ENCODE assay signal across 22 mouse cellular contexts in genomic region chr17:51362801-51363200, GRCm38 (mm10).
DNase-seq lines count a peak whose midpoint lies in the region; ATAC-seq and TF ChIP-seq lines count a peak whose summit lies in the region.
"Had no signal": no experiment of that assay in that cellular context is flagged by ENCODE, and none has a peak within 500 bp of the region (broad histone marks: within the 10 kb centered on the region; RNA-seq: fewer than 3 reads in every experiment).

No protein-coding gene starts in this region.

- H3K4me3 ChIP-seq in forebrain, embryonic 15.5 days: no peak overlapping the region
- H3K4me3 ChIP-seq in forebrain, embryonic 14.5 days (ENCODE audit: low read depth, low read length): no peak overlapping the region
- H3K4me3 ChIP-seq in hindbrain, postnatal 0 days (ENCODE audit: low read length): no peak overlapping the region
- H3K4me3 ChIP-seq in hindbrain, embryonic 10.5 days: no peak overlapping the region
- H3K4me3 ChIP-seq in neural tube, embryonic 14.5 days (ENCODE audit: low read depth, low read length): no peak overlapping the region
- H3K4me3 ChIP-seq: embryonic facial prominence, embryonic 10.5 days; embryonic facial prominence, embryonic 12.5 days; forebrain, embryonic 13.5 days had no signal

- no peak for TF ChIP-seq CTCF in hindbrain, postnatal 0 days (IDR thresholded peaks at IDR 0.05; ENCODE audit: low read depth)

- no peak overlapping the region for H3K9ac ChIP-seq in forebrain, embryonic 15.5 days (replicated peaks)
- no peak overlapping the region for H3K9ac ChIP-seq in forebrain, embryonic 14.5 days (ENCODE audit: low read length)
- no peak overlapping the region for H3K9ac ChIP-seq in hindbrain, postnatal 0 days (replicated peaks; ENCODE audit: low read length)
- H3K9ac ChIP-seq in neural tube, embryonic 14.5 days (replicated peaks; ENCODE audit: low read depth, low read length): no peak overlapping the region
- H3K9ac ChIP-seq: embryonic facial prominence, embryonic 12.5 days; forebrain, embryonic 13.5 days had no signal

- no peaks in the 10 kb centered on the region for H3K36me3 ChIP-seq in forebrain, embryonic 15.5 days
- no peaks in the 10 kb centered on the region for H3K36me3 ChIP-seq in forebrain, embryonic 14.5 days (ENCODE audit: control insufficient read depth, insufficient read depth, low read length)
- H3K36me3 ChIP-seq in hindbrain, postnatal 0 days (ENCODE audit: insufficient read depth, low read length): no peaks in the 10 kb centered on the region
- no peaks in the 10 kb centered on the region for H3K36me3 ChIP-seq in hindbrain, embryonic 10.5 days
- no peaks in the 10 kb centered on the region for H3K36me3 ChIP-seq in neural tube, embryonic 14.5 days (ENCODE audit: control insufficient read depth, insufficient read depth, low read length)
- H3K36me3 ChIP-seq: embryonic facial prominence, embryonic 10.5 days; embryonic facial prominence, embryonic 12.5 days; G1E had no signal

- H3K4me1 ChIP-seq in forebrain, embryonic 15.5 days: peaks cover 5% of the 10 kb centered on the region; the same call in 1 of the 2 replicates
- peaks cover 5% of the 10 kb centered on the region; the same call in 1 of the 2 replicates for H3K4me1 ChIP-seq in forebrain, embryonic 14.5 days (ENCODE audit: control insufficient read depth, insufficient read depth, low read length)
- no peaks in the 10 kb centered on the region for H3K4me1 ChIP-seq in hindbrain, postnatal 0 days (ENCODE audit: insufficient read depth, low read length)
- no peaks in the 10 kb centered on the region for H3K4me1 ChIP-seq in hindbrain, embryonic 10.5 days (replicated peaks)
- no peaks in the 10 kb centered on the region for H3K4me1 ChIP-seq in neural tube, embryonic 14.5 days (ENCODE audit: control insufficient read depth, insufficient read depth, low read length)
- H3K4me1 ChIP-seq: embryonic facial prominence, embryonic 10.5 days had no signal

- no peaks in the 10 kb centered on the region for H3K9me3 ChIP-seq in forebrain, embryonic 15.5 days
- H3K9me3 ChIP-seq in forebrain, embryonic 14.5 days (replicated peaks; ENCODE audit: control insufficient read depth, low read length): no peaks in the 10 kb centered on the region
- H3K9me3 ChIP-seq in hindbrain, postnatal 0 days (ENCODE audit: low read length): no peaks in the 10 kb centered on the region
- H3K9me3 ChIP-seq in hindbrain, embryonic 10.5 days: no peaks in the 10 kb centered on the region
- H3K9me3 ChIP-seq in neural tube, embryonic 14.5 days (ENCODE audit: control insufficient read depth, low read length): no peaks in the 10 kb centered on the region
- H3K9me3 ChIP-seq: embryonic facial prominence, embryonic 10.5 days; embryonic facial prominence, embryonic 12.5 days; forebrain, embryonic 13.5 days had no signal

- H3K27me3 ChIP-seq in forebrain, embryonic 15.5 days: no peaks in the 10 kb centered on the region
- H3K27me3 ChIP-seq in forebrain, embryonic 14.5 days (replicated peaks; ENCODE audit: control insufficient read depth, insufficient read depth, low read length): no peaks in the 10 kb centered on the region
- no peaks in the 10 kb centered on the region for H3K27me3 ChIP-seq in hindbrain, postnatal 0 days (ENCODE audit: insufficient read depth, low read length)
- no peaks in the 10 kb centered on the region for H3K27me3 ChIP-seq in hindbrain, embryonic 10.5 days (ENCODE audit: insufficient read depth, poor library complexity, severe bottlenecking)
- no peaks in the 10 kb centered on the region for H3K27me3 ChIP-seq in neural tube, embryonic 14.5 days (ENCODE audit: control insufficient read depth, insufficient read depth, low read length)
- H3K27me3 ChIP-seq: CH12.LX; embryonic facial prominence, embryonic 12.5 days; forebrain, embryonic 13.5 days had no signal

- no peak for ATAC-seq in cerebellum, adult (ENCODE audit: insufficient number of reproducible peaks, low FRiP score, low TSS enrichment)
- peak; percentile 29; the same call in 1 of the 2 replicates for ATAC-seq in forebrain, embryonic 15.5 days (replicated peaks)
- no peak for ATAC-seq in forebrain, embryonic 14.5 days
- 0 out of 2 replicates have a peak, but pooled peaks have one; percentile 45 for ATAC-seq in hindbrain, postnatal 0 days
- 0 out of 2 replicates have a peak, but pooled peaks have one; percentile 10 for ATAC-seq in neural tube, embryonic 14.5 days (ENCODE audit: low read depth)
- ATAC-seq: activated CD4-positive, CD25-positive, alpha-beta regulatory T cell, adult 4 months; CD4-positive, CD25-positive, alpha-beta regulatory T cell, adult 4 months; Patski had no signal

- WGBS in forebrain, embryonic 15.5 days: 92% methylated on average over 7 of the region's 7 CpGs
- WGBS in forebrain, embryonic 14.5 days: 88% methylated on average over 7 of the region's 7 CpGs
- 88% methylated on average over 7 of the region's 7 CpGs for WGBS in hindbrain, postnatal 0 days
- 94% methylated on average over 7 of the region's 7 CpGs for WGBS in hindbrain, embryonic 10.5 days
- WGBS in neural tube, embryonic 14.5 days: 93% methylated on average over 7 of the region's 7 CpGs

- H3K4me2 ChIP-seq in forebrain, embryonic 15.5 days (replicated peaks): no peak overlapping the region
- H3K4me2 ChIP-seq in forebrain, embryonic 14.5 days (ENCODE audit: low read length): no peak overlapping the region
- H3K4me2 ChIP-seq in hindbrain, postnatal 0 days (ENCODE audit: low read depth, low read length): no peak overlapping the region
- H3K4me2 ChIP-seq in neural tube, embryonic 14.5 days (ENCODE audit: low read depth, low read length): no peak overlapping the region
- H3K4me2 ChIP-seq: embryonic facial prominence, embryonic 12.5 days; forebrain, embryonic 13.5 days had no signal

- no peak overlapping the region for H3K27ac ChIP-seq in forebrain, embryonic 15.5 days (replicated peaks)
- no peak overlapping the region for H3K27ac ChIP-seq in forebrain, embryonic 14.5 days (ENCODE audit: low read depth, low read length)
- no peak overlapping the region for H3K27ac ChIP-seq in hindbrain, postnatal 0 days
- H3K27ac ChIP-seq in hindbrain, embryonic 10.5 days: no peak overlapping the region
- H3K27ac ChIP-seq in neural tube, embryonic 14.5 days (ENCODE audit: low read depth, low read length): no peak overlapping the region
- H3K27ac ChIP-seq: embryonic facial prominence, embryonic 10.5 days; embryonic facial prominence, embryonic 12.5 days; forebrain, embryonic 13.5 days had no signal

- peak; percentile 69 to 76 for DNase-seq in cerebellum, postnatal 10 days
- DNase-seq in forebrain, embryonic 14.5 days (ENCODE audit: low spot score): no peak
- DNase-seq in hindbrain, postnatal 0 days (ENCODE audit: low spot score): no peak
- no peak for DNase-seq in hindbrain, embryonic 10.5 days (ENCODE audit: low spot score)
- no peak for DNase-seq in neural tube, embryonic 10.5 days (ENCODE audit: extremely low spot score, low spot score)
- DNase-seq: adrenal gland, adult 8-10 months; adrenal gland, postnatal 14 days; adrenal gland, postnatal 36 days; B cell, adult 2 months; cerebellum, adult 11 months; cerebellum, adult 8-10 months had no signal

Comparison
In these comparisons a context has a peak if more than half of its experiments do, and no peak if none do; other contexts are left out.
1. ATAC-seq: peak in forebrain, embryonic 15.5 days (single experiment), hindbrain, postnatal 0 days (single experiment) and neural tube, embryonic 14.5 days (single experiment); none in cerebellum, adult (single experiment) and forebrain, embryonic 14.5 days (single experiment).
2. DNase-seq: peak in cerebellum, postnatal 10 days (2 of 2); none in forebrain, embryonic 14.5 days (single experiment), hindbrain, postnatal 0 days (single experiment), hindbrain, embryonic 10.5 days (single experiment) and neural tube, embryonic 10.5 days (single experiment).